Mouse (Mus musculus) forebrain, embryonic 12.5 days (tissue): Measurements from ENCODE around the gene BC004004. TPM values are rescaled to one million over a fixed set of nuclear protein-coding genes. Genes with fewer than 3 reads are reported as not detected.

Experiments used
- ATAC-seq: fragments of 200-750 bp; cut with Nextera tagmentation; 2 replicates; pipeline ENCODE4 v1.8.0; 2017; ENCODE audit warnings: moderate TSS enrichment; ENCODE audit not compliant: low FRiP score
- H3K27ac ChIP-seq: fragments of 300-500 bp; sonication (generic); 2 replicates; pipeline ENCODE4 v1.5.1; 2016; ENCODE audit warnings: mild to moderate bottlenecking
- H3K27me3 ChIP-seq: fragments of 300-500 bp; sonication (generic); 2 replicates; pipeline ENCODE4 v1.6.1; 2016; ENCODE audit warnings: mild to moderate bottlenecking
- H3K36me3 ChIP-seq: fragments of 300-500 bp; sonication (generic); replicated peaks from 2 replicates; pipeline ENCODE4 v1.6.1; 2016; ENCODE audit warnings: mild to moderate bottlenecking
- H3K4me1 ChIP-seq: fragments of 300-500 bp; sonication (generic); 2 replicates; pipeline ENCODE4 v1.6.1; 2016
- H3K4me2 ChIP-seq: fragments of 300-500 bp; sonication (generic); 2 replicates; pipeline ENCODE4 v1.6.1; 2016; ENCODE audit warnings: mild to moderate bottlenecking, moderate library complexity
- H3K4me3 ChIP-seq: fragments of 300-500 bp; sonication (generic); replicated peaks from 2 replicates; pipeline ENCODE4 v1.5.1; 2016; ENCODE audit warnings: mild to moderate bottlenecking
- H3K9ac ChIP-seq: fragments of 300-500 bp; sonication (generic); 2 replicates; pipeline ENCODE4 v1.6.1; 2016; ENCODE audit warnings: mild to moderate bottlenecking
- H3K9me3 ChIP-seq: fragments of 300-500 bp; sonication (generic); 2 replicates; pipeline ENCODE4 v1.6.1; 2016
- WGBS: fragments of 180-500 bp; shearing (Covaris S2); methylation state at CpG from one replicate; pipeline ENCODE4 v1.1.7; 2016; 5-methylcytosine and 5-hydroxymethylcytosine counted together
- polyA plus RNA-seq: library from polyadenylated mRNA; unstranded; fragments of >200 nt; fragmentation: Nextera tagmentation; extraction: Ambion mirVana; gene quantifications from 2 replicates; pipeline ENCODE4 v1.2.1, GENCODE M21; 2016

The BC004004 gene
- polyA plus RNA-seq, 1 experiment from 2014 or later, result 65.2 TPM

- H3K9ac ChIP-seq, result no peak overlapping the region
- H3K4me1 ChIP-seq, result peaks cover 15% of the 10 kb centered on the region
- H3K27me3 ChIP-seq, result peaks cover 49% of the 10 kb centered on the region
- H3K27ac ChIP-seq, result no peak overlapping the region
- H3K4me3 ChIP-seq, result no peak overlapping the region
- no peaks in the 10 kb centered on the region for H3K36me3 ChIP-seq
- no peak overlapping the region for H3K4me2 ChIP-seq
- 89% methylated on average over 7 of the region's 7 CpGs for WGBS
- H3K9me3 ChIP-seq, result no peaks in the 10 kb centered on the region
- ATAC-seq, result no peak
Measured at GRCm38 (mm10) chr17:29319476-29319875, 50.9 kb downstream of the BC004004 start.

- ATAC-seq, result no peak
- no peak overlapping the region for H3K4me3 ChIP-seq
- H3K36me3 ChIP-seq, result no peaks in the 10 kb centered on the region
- no peak overlapping the region for H3K4me2 ChIP-seq
- peaks cover 49% of the 10 kb centered on the region for H3K27me3 ChIP-seq
- 82% methylated on average over 8 of the region's 8 CpGs for WGBS
- H3K9me3 ChIP-seq, result no peaks in the 10 kb centered on the region
- H3K27ac ChIP-seq, result no peak overlapping the region
- H3K4me1 ChIP-seq, result peaks cover 15% of the 10 kb centered on the region
- no peak overlapping the region for H3K9ac ChIP-seq
Measured at GRCm38 (mm10) chr17:29319881-29320639, 51.5 kb downstream of the BC004004 start.

GRCm38 (mm10) chr17:29321765-29322602, 53.4 kb downstream of the BC004004 start:
- H3K9me3 ChIP-seq, result no peaks in the 10 kb centered on the region
- peaks cover 30% of the 10 kb centered on the region for H3K4me1 ChIP-seq
- peaks cover 49% of the 10 kb centered on the region for H3K27me3 ChIP-seq
- no peak for ATAC-seq
- H3K27ac ChIP-seq, result no peak overlapping the region
- no peaks in the 10 kb centered on the region for H3K36me3 ChIP-seq
- 0 out of 2 replicates have a peak overlapping the region, but pooled peaks have one; percentile 8 for H3K9ac ChIP-seq
- H3K4me2 ChIP-seq, result peak overlapping the region; percentile 30
- 11% methylated on average over 41 of the region's 41 CpGs for WGBS
- H3K4me3 ChIP-seq, result peak overlapping the region; percentile 8; the same call in 1 of the 2 replicates

GRCm38 (mm10) chr17:29322603-29322962, 54.0 kb downstream of the BC004004 start:
- no peaks in the 10 kb centered on the region for H3K36me3 ChIP-seq
- peak overlapping the region; percentile 30 for H3K4me2 ChIP-seq
- peaks cover 36% of the 10 kb centered on the region for H3K4me1 ChIP-seq
- 17% methylated on average over 18 of the region's 18 CpGs for WGBS
- peaks cover 51% of the 10 kb centered on the region for H3K27me3 ChIP-seq
- no peak for ATAC-seq
- H3K4me3 ChIP-seq, result 0 out of 2 replicates have a peak overlapping the region, but pooled peaks have one; percentile 8
- H3K9ac ChIP-seq, result no peak overlapping the region
- H3K9me3 ChIP-seq, result no peaks in the 10 kb centered on the region
- H3K27ac ChIP-seq, result no peak overlapping the region

- Histone ChIP-seq H3K36me3 (no peaks in the 10 kb centered on the region), H3K27me3 (peaks cover 56% of the 10 kb centered on the region), H3K4me2 (no peak overlapping the region), H3K4me1 (peaks cover 39% of the 10 kb centered on the region), H3K4me3 (no peak overlapping the region), H3K9ac (no peak overlapping the region), H3K27ac (no peak overlapping the region), H3K9me3 (no peaks in the 10 kb centered on the region)
- no peak for ATAC-seq
- WGBS, result 95% methylated on average over 3 of the region's 3 CpGs
Measured at GRCm38 (mm10) chr17:29323625-29324024, 55.0 kb downstream of the BC004004 start.

GRCm38 (mm10) chr17:29325831-29326230, 57.2 kb downstream of the BC004004 start:
- Histone ChIP-seq H3K27me3 (peaks cover 39% of the 10 kb centered on the region), H3K9ac (peak overlapping the region; percentile 48; the same call in 1 of the 2 replicates), H3K4me3 (peak overlapping the region; percentile 36; the same call in 1 of the 2 replicates), H3K36me3 (peaks cover 8% of the 10 kb centered on the region; the same call in 1 of the 2 replicates), H3K4me2 (peak overlapping the region; percentile 61), H3K4me1 (peaks cover 40% of the 10 kb centered on the region), H3K27ac (peak overlapping the region; percentile 60), H3K9me3 (no peaks in the 10 kb centered on the region)
- ATAC-seq, result no peak
- WGBS, result 41% methylated on average over 13 of the region's 13 CpGs

- peaks cover 47% of the 10 kb centered on the region for H3K4me1 ChIP-seq
- WGBS, result 6% methylated on average over 52 of the region's 52 CpGs
Measured at GRCm38 (mm10) chr17:29326531-29327529, 58.2 kb downstream of the BC004004 start.

GRCm38 (mm10) chr17:29327691-29328090, 59.1 kb downstream of the BC004004 start:
- Histone ChIP-seq H3K36me3 (peaks cover 24% of the 10 kb centered on the region), H3K4me2 (no peak overlapping the region), H3K4me3 (no peak overlapping the region), H3K27me3 (peaks cover 20% of the 10 kb centered on the region), H3K4me1 (peaks cover 40% of the 10 kb centered on the region), H3K27ac (peak overlapping the region; percentile 60; the same call in 1 of the 2 replicates), H3K9ac (no peak overlapping the region), H3K9me3 (no peaks in the 10 kb centered on the region)
- no peak for ATAC-seq
- WGBS, result 83% methylated on average over 9 of the region's 9 CpGs

More at GRCm38 (mm10) chr17:29326531-29327529, 58.2 kb downstream of the BC004004 start:
- Histone ChIP-seq H3K36me3 (peaks cover 16% of the 10 kb centered on the region), H3K9ac (peak overlapping the region; percentile 48), H3K9me3 (no peaks in the 10 kb centered on the region), H3K27ac (peak overlapping the region; percentile 60), H3K4me3 (peak overlapping the region; percentile 36), H3K27me3 (peaks cover 29% of the 10 kb centered on the region), H3K4me2 (peak overlapping the region; percentile 61)
- ATAC-seq, result peak; percentile 60

GRCm38 (mm10) chr17:29330221-29330620, 61.6 kb downstream of the BC004004 start:
- peaks cover 40% of the 10 kb centered on the region for H3K4me1 ChIP-seq
- H3K9me3 ChIP-seq, result no peaks in the 10 kb centered on the region
- peaks cover 45% of the 10 kb centered on the region for H3K36me3 ChIP-seq
- H3K27me3 ChIP-seq, result 0 out of 2 replicates have a peak, but pooled peaks cover 7% of the 10 kb centered on the region
- WGBS, result 92% methylated on average over 3 of the region's 3 CpGs
- no peak overlapping the region for H3K9ac ChIP-seq
- no peak for ATAC-seq
- H3K4me3 ChIP-seq, result no peak overlapping the region
- no peak overlapping the region for H3K4me2 ChIP-seq
- H3K27ac ChIP-seq, result peak overlapping the region; percentile 79

- no peak overlapping the region for H3K4me3 ChIP-seq
- peaks cover 51% of the 10 kb centered on the region for H3K36me3 ChIP-seq
Measured at GRCm38 (mm10) chr17:29330671-29331410, 62.3 kb downstream of the BC004004 start.

GRCm38 (mm10) chr17:29332186-29332685, 63.6 kb downstream of the BC004004 start:
- 0 out of 2 replicates have a peak, but pooled peaks cover 7% of the 10 kb centered on the region for H3K27me3 ChIP-seq
- 87% methylated on average over 4 of the region's 4 CpGs for WGBS
- no peaks in the 10 kb centered on the region for H3K9me3 ChIP-seq
- peaks cover 65% of the 10 kb centered on the region for H3K36me3 ChIP-seq
- no peak overlapping the region for H3K9ac ChIP-seq
- peaks cover 22% of the 10 kb centered on the region for H3K4me1 ChIP-seq
- H3K4me3 ChIP-seq, result no peak overlapping the region
- ATAC-seq, result no peak
- H3K27ac ChIP-seq, result no peak overlapping the region
- no peak overlapping the region for H3K4me2 ChIP-seq

More at GRCm38 (mm10) chr17:29330671-29331410, 62.3 kb downstream of the BC004004 start:
- Histone ChIP-seq H3K27ac (peak overlapping the region; percentile 79), H3K4me2 (no peak overlapping the region), H3K4me1 (peaks cover 36% of the 10 kb centered on the region), H3K27me3 (0 out of 2 replicates have a peak, but pooled peaks cover 7% of the 10 kb centered on the region), H3K9ac (no peak overlapping the region), H3K9me3 (no peaks in the 10 kb centered on the region)
- no peak for ATAC-seq
- WGBS, result 27% methylated on average over 5 of the region's 5 CpGs
